Mouse (Mus musculus) heart, adult 18-20 months (tissue): ENCODE data around the gene Tex2. TPM values are rescaled to one million over a fixed set of nuclear protein-coding genes. Genes with fewer than 3 reads are reported as not detected.

ENCODE experiments used
- total RNA-seq, 2 experiments: library from RNA; stranded (reverse); gene quantifications; 2 replicates each; pipeline ENCODE4 v1.2.3; 2021

Tex2 gene
- total RNA-seq, 2 experiments from 2014 or later = 41.5 to 42.0 TPM

Other genes starting within 250 kb of the Tex2 start
- gene Prr29, start 248.0 kb downstream of the Tex2 start, total RNA-seq = 1 to 10 TPM in 1 of 2 experiments, under 1 TPM in 1; 0.57 to 1.3 TPM
- 10 to 100 TPM; 19.2 to 24.5 TPM for gene Icam2, start 225.3 kb downstream of the Tex2 start, total RNA-seq
- gene Ern1, start 125.6 kb downstream of the Tex2 start, total RNA-seq = 10 to 100 TPM; 12.1 to 12.4 TPM
- gene Pecam1, start 137.2 kb upstream of the Tex2 start, total RNA-seq = 100 to 1,000 TPM in 1 of 2 experiments, 10 to 100 TPM in 1; 91.5 to 105 TPM
- 1 to 10 TPM in 1 of 2 experiments, under 1 TPM in 1; 0.54 to 1.7 TPM for gene Milr1, start 137.8 kb upstream of the Tex2 start, total RNA-seq
- gene Polg2, start 166.1 kb upstream of the Tex2 start, total RNA-seq = 1 to 10 TPM; 3.5 to 4.6 TPM
- gene Ddx5, start 175.8 kb upstream of the Tex2 start, total RNA-seq = 100 to 1,000 TPM; 291 to 328 TPM
- 1 to 10 TPM; 3.8 to 5.3 TPM for gene Cep95, start 175.8 kb upstream of the Tex2 start, total RNA-seq